Mouse (Mus musculus): ENCODE measurements at regions not wholly inside any gene's neighbourhood (a gene's known extent, or its start where the extent isn't known, plus 50 kb on each side); places are given as distances from the start of the nearest gene placed in this dataset.

DNA sequence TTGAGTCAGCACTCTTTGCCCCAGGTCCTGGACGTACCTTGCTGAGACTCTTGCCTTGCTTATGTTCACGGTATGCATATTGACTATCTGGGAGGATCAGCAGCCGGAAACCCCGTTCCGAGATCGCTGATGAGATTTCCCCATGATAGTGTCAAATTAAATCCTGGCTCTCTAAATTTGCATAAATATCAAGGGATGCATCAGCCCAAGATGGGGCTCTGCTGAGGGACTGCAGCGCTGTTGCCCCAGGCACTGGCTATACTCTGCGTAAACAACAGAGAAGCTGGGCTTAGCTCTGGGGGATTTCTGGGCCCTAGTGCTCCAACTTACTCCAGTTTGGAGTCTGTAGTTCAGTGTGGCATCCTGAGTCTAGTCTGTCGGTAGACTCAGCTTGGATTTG is 641.1 kb upstream of the Sox9 start:
- no peak for ATAC-seq (ENCODE audit: low FRiP score)
- H3K27ac ChIP-seq (ENCODE audit: low read depth, low read length), result no peak overlapping the region
- no peaks in the 10 kb centered on the region for H3K36me3 ChIP-seq (ENCODE audit: control insufficient read depth, insufficient read depth, low read length)
- H3K4me2 ChIP-seq (replicated peaks; ENCODE audit: low read depth, low read length), result no peak overlapping the region
- H3K4me3 ChIP-seq (ENCODE audit: low read depth, low read length), result no peak overlapping the region
- H3K27me3 ChIP-seq (ENCODE audit: control insufficient read depth, insufficient read depth, low read length), result no peaks in the 10 kb centered on the region
- 0 out of 2 replicates have a peak, but pooled peaks cover 2% of the 10 kb centered on the region for H3K4me1 ChIP-seq (replicated peaks; ENCODE audit: control insufficient read depth, insufficient read depth, low read length)
- no peak for DNase-seq (ENCODE audit: low spot score)
- H3K9me3 ChIP-seq (ENCODE audit: control insufficient read depth, low read length), result no peaks in the 10 kb centered on the region
- H3K9ac ChIP-seq (ENCODE audit: low read depth, low read length), result no peak overlapping the region
- 80% methylated on average over 9 of the region's 9 CpGs for WGBS

DNA sequence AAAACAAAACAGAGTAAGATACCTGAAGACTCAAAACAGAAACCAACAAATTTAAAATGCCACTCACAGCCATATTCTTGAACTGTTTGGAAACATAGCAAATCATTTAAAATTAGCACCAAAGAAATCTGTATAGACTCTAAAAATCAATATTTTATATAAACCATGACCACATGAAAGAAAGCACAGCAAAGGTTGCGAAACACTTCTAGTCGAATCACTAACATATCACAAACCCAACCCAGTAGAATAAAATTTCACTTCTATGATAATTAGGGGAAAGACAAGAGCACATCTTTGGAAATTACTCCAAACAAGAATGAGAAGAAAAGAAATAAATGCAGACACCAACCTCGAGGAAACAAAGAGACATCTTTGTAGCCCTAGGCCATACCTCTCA is 630.0 kb upstream of the Sox9 start:
- H3K27me3 ChIP-seq (ENCODE audit: control insufficient read depth, insufficient read depth, low read length), result no peaks in the 10 kb centered on the region
- H3K36me3 ChIP-seq (ENCODE audit: control insufficient read depth, insufficient read depth, low read length), result no peaks in the 10 kb centered on the region
- H3K4me3 ChIP-seq (ENCODE audit: low read depth, low read length), result no peak overlapping the region
- no peaks in the 10 kb centered on the region for H3K9me3 ChIP-seq (ENCODE audit: control insufficient read depth, low read length)
- H3K4me2 ChIP-seq (replicated peaks; ENCODE audit: low read depth, low read length), result no peak overlapping the region
- ATAC-seq (ENCODE audit: low FRiP score) (no peak), DNase-seq (ENCODE audit: low spot score) (no peak)
- H3K9ac ChIP-seq (ENCODE audit: low read depth, low read length), result no peak overlapping the region
- H3K4me1 ChIP-seq (replicated peaks; ENCODE audit: control insufficient read depth, insufficient read depth, low read length), result no peaks in the 10 kb centered on the region
- 95% methylated on average over 3 of the region's 3 CpGs for WGBS
- no peak overlapping the region for H3K27ac ChIP-seq (ENCODE audit: low read depth, low read length)

DNA sequence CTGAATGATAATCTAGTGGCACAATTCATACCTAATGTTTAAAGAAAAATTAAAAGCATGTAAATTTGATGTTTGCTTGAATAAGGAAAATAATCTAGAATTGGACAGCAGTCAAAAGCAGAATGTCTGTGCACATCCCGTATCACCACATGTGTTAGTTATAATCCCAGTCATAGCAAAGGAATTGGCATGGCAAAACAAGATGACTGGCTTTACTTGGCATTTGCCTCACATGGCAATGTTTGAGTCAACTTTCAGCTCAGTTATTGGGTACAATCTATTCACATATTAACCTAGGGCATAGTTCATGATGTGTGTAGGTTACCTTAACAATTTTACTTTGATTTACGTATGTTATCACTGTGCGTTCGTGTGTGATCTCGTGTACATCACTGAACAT is 628.8 kb upstream of the Sox9 start:
- Histone ChIP-seq H3K4me1 (replicated peaks; ENCODE audit: control insufficient read depth, insufficient read depth, low read length) (no peaks in the 10 kb centered on the region), H3K27me3 (ENCODE audit: control insufficient read depth, insufficient read depth, low read length) (no peaks in the 10 kb centered on the region), H3K36me3 (ENCODE audit: control insufficient read depth, insufficient read depth, low read length) (no peaks in the 10 kb centered on the region), H3K27ac (ENCODE audit: low read depth, low read length) (no peak overlapping the region), H3K4me3 (ENCODE audit: low read depth, low read length) (no peak overlapping the region), H3K9me3 (ENCODE audit: control insufficient read depth, low read length) (no peaks in the 10 kb centered on the region), H3K9ac (ENCODE audit: low read depth, low read length) (no peak overlapping the region), H3K4me2 (replicated peaks; ENCODE audit: low read depth, low read length) (no peak overlapping the region)
- ATAC-seq (ENCODE audit: low FRiP score), result no peak
- WGBS, result 95% methylated on average over 5 of the region's 5 CpGs
- DNase-seq (ENCODE audit: low spot score), result no peak

DNA sequence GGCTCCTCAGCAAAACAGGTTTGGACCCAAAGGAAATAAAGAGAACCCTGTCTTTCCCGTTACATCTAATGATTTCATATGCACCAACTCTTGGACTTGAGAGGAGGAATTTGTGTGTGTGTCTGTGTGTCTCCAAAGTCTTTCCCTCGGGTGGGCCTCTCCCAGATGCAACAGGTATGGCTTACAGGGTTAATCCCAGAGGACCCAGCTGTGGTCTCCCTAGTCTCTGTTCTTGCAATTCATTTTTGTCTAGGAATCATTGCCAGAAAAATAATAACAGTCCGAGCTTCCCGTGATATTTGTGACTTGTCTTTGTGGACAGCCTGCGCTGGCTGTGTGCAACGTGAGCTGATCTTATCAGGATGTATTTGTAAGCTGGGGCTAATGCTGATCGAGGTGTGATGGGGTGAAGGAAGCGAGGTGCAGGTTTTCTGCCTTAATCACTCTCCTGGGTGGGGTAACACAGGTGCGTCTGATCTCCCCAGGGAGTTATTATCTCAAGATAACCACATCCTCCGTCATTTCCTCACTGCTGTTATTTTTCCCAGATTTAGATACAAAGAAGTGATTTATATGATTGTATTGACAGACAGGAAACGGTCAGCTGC is 627.2 kb upstream of the Sox9 start:
- Histone ChIP-seq H3K4me1 (replicated peaks; ENCODE audit: control insufficient read depth, insufficient read depth, low read length) (no peaks in the 10 kb centered on the region), H3K36me3 (ENCODE audit: control insufficient read depth, insufficient read depth, low read length) (no peaks in the 10 kb centered on the region), H3K9me3 (ENCODE audit: control insufficient read depth, low read length) (no peaks in the 10 kb centered on the region), H3K4me2 (replicated peaks; ENCODE audit: low read depth, low read length) (no peak overlapping the region), H3K4me3 (ENCODE audit: low read depth, low read length) (no peak overlapping the region), H3K27ac (ENCODE audit: low read depth, low read length) (no peak overlapping the region), H3K9ac (ENCODE audit: low read depth, low read length) (no peak overlapping the region), H3K27me3 (ENCODE audit: control insufficient read depth, insufficient read depth, low read length) (no peaks in the 10 kb centered on the region)
- DNase-seq (ENCODE audit: low spot score) (no peak), ATAC-seq (ENCODE audit: low FRiP score) (no peak)
- WGBS, result 65% methylated on average over 11 of the region's 11 CpGs

DNA sequence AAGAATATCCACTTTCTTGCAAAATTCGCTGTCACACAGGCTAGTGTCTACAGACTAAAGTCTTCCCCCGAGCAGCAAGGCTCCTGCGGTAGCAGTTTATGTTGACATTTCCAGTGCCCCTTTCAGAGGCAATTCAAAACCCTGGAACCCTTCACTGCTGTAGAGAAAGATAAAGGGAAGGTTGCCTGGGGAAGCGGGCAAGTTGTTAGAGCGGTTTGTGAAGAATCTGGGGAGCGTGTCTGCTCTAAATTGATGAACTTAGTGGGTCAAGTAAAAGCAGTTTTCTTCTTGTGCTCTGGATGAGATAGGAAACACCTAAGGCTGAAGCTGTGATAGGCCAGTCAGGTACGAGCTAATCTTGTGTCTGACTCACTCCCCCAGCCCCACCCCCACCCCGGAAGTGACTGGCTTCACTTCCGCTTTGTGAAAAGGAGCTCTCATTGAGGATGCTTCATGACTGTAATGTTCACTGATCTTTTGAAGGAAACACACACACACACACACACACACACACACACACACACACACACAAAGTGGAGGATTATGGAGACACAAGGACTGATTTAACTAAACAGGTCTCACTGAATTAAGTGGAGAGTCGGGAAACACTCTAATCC is 626.6 kb upstream of the Sox9 start:
- Histone ChIP-seq H3K27me3 (ENCODE audit: control insufficient read depth, insufficient read depth, low read length) (no peaks in the 10 kb centered on the region), H3K4me3 (ENCODE audit: low read depth, low read length) (no peak overlapping the region)

DNA sequence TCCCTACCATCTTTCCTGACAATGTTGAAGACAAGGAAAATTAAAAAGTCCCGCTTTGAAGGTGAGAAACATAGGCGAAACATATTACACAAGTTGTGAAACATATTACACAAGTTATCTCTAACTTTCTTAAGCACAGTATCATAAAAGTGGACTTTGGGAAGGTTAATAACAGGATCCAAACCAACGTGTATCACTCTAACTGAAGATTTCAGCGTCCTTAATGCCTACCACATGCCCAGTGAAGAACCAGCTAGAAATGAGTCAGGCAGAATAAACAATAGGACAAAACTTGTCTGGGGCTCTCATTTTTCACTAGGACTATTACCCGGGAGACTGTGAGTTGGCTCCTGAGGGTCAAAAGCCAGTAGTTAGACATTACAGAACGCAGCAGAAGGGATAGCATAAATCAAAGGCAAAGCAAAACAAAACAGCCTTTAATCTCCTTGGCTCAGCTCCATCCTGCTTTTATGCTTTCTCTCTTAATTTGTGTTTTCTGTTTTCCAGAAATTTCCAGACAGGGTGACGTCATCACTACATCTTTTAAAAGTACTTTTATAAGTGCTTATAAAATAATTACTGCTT is 618.3 kb upstream of the Sox9 start:
- Histone ChIP-seq H3K4me1 (replicated peaks; ENCODE audit: control insufficient read depth, insufficient read depth, low read length) (no peaks in the 10 kb centered on the region), H3K36me3 (ENCODE audit: control insufficient read depth, insufficient read depth, low read length) (no peaks in the 10 kb centered on the region), H3K27me3 (ENCODE audit: control insufficient read depth, insufficient read depth, low read length) (no peaks in the 10 kb centered on the region), H3K4me2 (replicated peaks; ENCODE audit: low read depth, low read length) (no peak overlapping the region), H3K9me3 (ENCODE audit: control insufficient read depth, low read length) (no peaks in the 10 kb centered on the region), H3K27ac (ENCODE audit: low read depth, low read length) (no peak overlapping the region), H3K4me3 (ENCODE audit: low read depth, low read length) (no peak overlapping the region), H3K9ac (ENCODE audit: low read depth, low read length) (no peak overlapping the region)
- ATAC-seq (ENCODE audit: low FRiP score), result no peak
- 59% methylated on average over 7 of the region's 7 CpGs for WGBS
- no peak for DNase-seq (ENCODE audit: low spot score)

More for the DNA sequence above, 626.6 kb upstream of the Sox9 start:
- Histone ChIP-seq H3K9ac (ENCODE audit: low read depth, low read length) (no peak overlapping the region), H3K9me3 (ENCODE audit: control insufficient read depth, low read length) (no peaks in the 10 kb centered on the region), H3K36me3 (ENCODE audit: control insufficient read depth, insufficient read depth, low read length) (no peaks in the 10 kb centered on the region), H3K4me1 (replicated peaks; ENCODE audit: control insufficient read depth, insufficient read depth, low read length) (no peaks in the 10 kb centered on the region), H3K27ac (ENCODE audit: low read depth, low read length) (no peak overlapping the region), H3K4me2 (replicated peaks; ENCODE audit: low read depth, low read length) (no peak overlapping the region)
- DNase-seq (ENCODE audit: low spot score), result peak; percentile 7
- no peak for ATAC-seq (ENCODE audit: low FRiP score)
- WGBS, result 50% methylated on average over 10 of the region's 10 CpGs

DNA sequence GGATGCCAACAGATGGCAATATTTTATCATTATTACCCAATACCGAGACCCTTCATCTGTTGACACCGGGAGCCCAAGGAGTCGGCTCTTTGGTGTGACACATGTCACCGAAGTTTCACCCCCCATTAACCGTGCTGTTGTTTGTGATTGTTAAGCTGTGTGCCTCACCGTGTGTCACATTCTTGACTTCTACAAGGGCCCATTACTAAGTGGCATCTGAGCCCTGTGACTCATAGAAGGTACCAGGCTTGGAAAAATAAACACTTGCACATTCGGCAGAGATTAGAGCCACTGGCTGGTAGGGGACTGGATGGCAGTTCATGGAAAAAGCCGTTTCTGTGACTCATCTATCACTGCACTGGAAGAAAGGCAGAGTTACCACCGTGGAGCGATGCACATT is 608.4 kb upstream of the Sox9 start:
- no peaks in the 10 kb centered on the region for H3K27me3 ChIP-seq (ENCODE audit: control insufficient read depth, insufficient read depth, low read length)
- H3K4me1 ChIP-seq (replicated peaks; ENCODE audit: control insufficient read depth, insufficient read depth, low read length), result no peaks in the 10 kb centered on the region
- WGBS, result 78% methylated on average over 10 of the region's 10 CpGs

DNA sequence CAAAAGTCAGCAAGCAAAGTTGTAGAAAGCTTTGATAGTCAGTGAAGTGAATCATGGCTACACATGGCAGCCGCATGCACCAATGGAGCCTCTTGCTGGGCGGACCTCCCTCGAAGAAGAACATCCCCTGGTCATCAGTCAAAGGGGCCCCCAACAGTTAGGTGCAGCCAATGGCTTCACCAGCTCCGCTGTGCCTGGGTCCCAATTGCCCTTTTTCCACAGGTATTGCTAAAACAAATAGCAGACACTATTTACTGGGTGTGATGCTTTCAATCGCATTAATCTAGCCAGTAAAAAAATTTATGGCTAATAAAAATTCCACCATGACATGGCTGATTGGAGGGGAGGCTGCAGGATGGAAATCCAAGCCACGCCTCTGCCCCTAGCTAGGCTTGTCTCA is 606.7 kb upstream of the Sox9 start:
- Histone ChIP-seq H3K9me3 (ENCODE audit: control insufficient read depth, low read length) (no peaks in the 10 kb centered on the region), H3K36me3 (ENCODE audit: control insufficient read depth, insufficient read depth, low read length) (no peaks in the 10 kb centered on the region), H3K4me2 (replicated peaks; ENCODE audit: low read depth, low read length) (no peak overlapping the region), H3K27me3 (ENCODE audit: control insufficient read depth, insufficient read depth, low read length) (no peaks in the 10 kb centered on the region), H3K27ac (ENCODE audit: low read depth, low read length) (no peak overlapping the region), H3K4me3 (ENCODE audit: low read depth, low read length) (no peak overlapping the region), H3K4me1 (replicated peaks; ENCODE audit: control insufficient read depth, insufficient read depth, low read length) (no peaks in the 10 kb centered on the region), H3K9ac (ENCODE audit: low read depth, low read length) (no peak overlapping the region)
- DNase-seq (ENCODE audit: low spot score), result no peak
- WGBS, result 89% methylated on average over 6 of the region's 6 CpGs
- no peak for ATAC-seq (ENCODE audit: low FRiP score)

More for the DNA sequence above, 608.4 kb upstream of the Sox9 start:
- Histone ChIP-seq H3K4me3 (ENCODE audit: low read depth, low read length) (no peak overlapping the region), H3K36me3 (ENCODE audit: control insufficient read depth, insufficient read depth, low read length) (no peaks in the 10 kb centered on the region), H3K9ac (ENCODE audit: low read depth, low read length) (no peak overlapping the region), H3K9me3 (ENCODE audit: control insufficient read depth, low read length) (no peaks in the 10 kb centered on the region), H3K27ac (ENCODE audit: low read depth, low read length) (no peak overlapping the region), H3K4me2 (replicated peaks; ENCODE audit: low read depth, low read length) (no peak overlapping the region)
- ATAC-seq (ENCODE audit: low FRiP score) (no peak), DNase-seq (ENCODE audit: low spot score) (no peak)

DNA sequence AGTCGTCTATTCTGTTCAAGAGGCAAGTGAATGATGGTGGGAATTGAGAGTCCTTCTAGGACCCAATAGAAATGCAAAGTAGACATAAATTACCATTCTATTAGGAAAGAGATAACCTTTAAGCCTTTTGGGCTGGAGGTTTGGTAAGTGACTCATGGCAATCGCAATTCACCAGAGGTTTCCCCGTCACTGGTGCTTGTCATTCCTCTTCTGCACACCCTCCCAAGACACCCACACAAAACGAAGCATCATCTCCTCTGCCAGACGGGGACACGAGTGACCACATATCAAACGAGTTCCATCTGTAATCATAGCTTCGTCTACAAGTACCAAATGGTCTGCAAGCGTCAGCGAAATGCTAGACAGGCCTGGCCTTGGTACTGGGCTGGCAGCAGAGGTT is 601.4 kb upstream of the Sox9 start:
- Histone ChIP-seq H3K4me2 (replicated peaks; ENCODE audit: low read depth, low read length) (no peak overlapping the region), H3K4me1 (replicated peaks; ENCODE audit: control insufficient read depth, insufficient read depth, low read length) (no peaks in the 10 kb centered on the region), H3K27me3 (ENCODE audit: control insufficient read depth, insufficient read depth, low read length) (no peaks in the 10 kb centered on the region), H3K9ac (ENCODE audit: low read depth, low read length) (no peak overlapping the region), H3K4me3 (ENCODE audit: low read depth, low read length) (no peak overlapping the region), H3K36me3 (ENCODE audit: control insufficient read depth, insufficient read depth, low read length) (no peaks in the 10 kb centered on the region), H3K27ac (ENCODE audit: low read depth, low read length) (no peak overlapping the region), H3K9me3 (ENCODE audit: control insufficient read depth, low read length) (no peaks in the 10 kb centered on the region)
- 87% methylated on average over 10 of the region's 10 CpGs for WGBS
- no peak for ATAC-seq (ENCODE audit: low FRiP score)
- DNase-seq (ENCODE audit: low spot score), result no peak

All from hindbrain, embryonic 11.5 days (tissue).